In genomic region chr3:22223023-22223422, GRCm38 (mm10) we compare ENCODE assay signal across 26 mouse cellular contexts.
"Had no signal": no experiment of that assay in that cellular context is flagged by ENCODE, and none has a peak within 500 bp of the region (broad histone marks: within the 10 kb centered on the region; RNA-seq: fewer than 3 reads in every experiment).

No protein-coding gene starts in this region.

- H3K36me3 ChIP-seq: embryonic facial prominence, embryonic 10.5 days; embryonic facial prominence, embryonic 12.5 days; embryonic facial prominence, embryonic 15.5 days; forebrain, embryonic 10.5 days; forebrain, embryonic 12.5 days; forebrain, embryonic 15.5 days had no signal

- H3K4me1 ChIP-seq: embryonic facial prominence, embryonic 12.5 days; embryonic facial prominence, embryonic 13.5 days; forebrain, embryonic 12.5 days; forebrain, embryonic 13.5 days; forebrain, embryonic 15.5 days had no signal

- H3K9me3 ChIP-seq: embryonic facial prominence, embryonic 10.5 days; embryonic facial prominence, embryonic 12.5 days; embryonic facial prominence, embryonic 13.5 days; embryonic facial prominence, embryonic 15.5 days; forebrain, embryonic 10.5 days; forebrain, embryonic 12.5 days; forebrain, embryonic 13.5 days; forebrain, embryonic 15.5 days had no signal

- H3K27me3 ChIP-seq: embryonic facial prominence, embryonic 12.5 days; embryonic facial prominence, embryonic 13.5 days; embryonic facial prominence, embryonic 15.5 days; forebrain, embryonic 12.5 days; forebrain, embryonic 13.5 days; forebrain, embryonic 15.5 days had no signal

- ATAC-seq: forebrain, embryonic 13.5 days; forebrain, embryonic 15.5 days; forebrain, embryonic 16.5 days; forebrain, postnatal 0 days had no signal

- DNase-seq: cerebellum, adult 8-10 months; cerebellum, adult 9-10 months; cerebellum, adult 9-11 months; cerebellum, postnatal 10 days; cerebellum, postnatal 14 days; cerebellum, postnatal 25 days; cerebellum, postnatal 36 days; forebrain, postnatal 0 days; gastrocnemius, adult 2 months; gastrocnemius, postnatal 10 days; gastrocnemius, postnatal 14 days; gastrocnemius, postnatal 25 days; gastrocnemius, postnatal 36 days; heart, adult 11 months; heart, adult 18-20 months; heart, adult 2 months had no signal

- H3K4me2 ChIP-seq: embryonic facial prominence, embryonic 12.5 days; forebrain, embryonic 12.5 days; forebrain, embryonic 13.5 days; forebrain, embryonic 15.5 days had no signal

- H3K27ac ChIP-seq: embryonic facial prominence, embryonic 10.5 days; embryonic facial prominence, embryonic 12.5 days; embryonic facial prominence, embryonic 13.5 days; embryonic facial prominence, embryonic 15.5 days; forebrain, embryonic 10.5 days; forebrain, embryonic 12.5 days; forebrain, embryonic 13.5 days; forebrain, embryonic 15.5 days; gastrocnemius, adult 2 months; heart, adult 2 months had no signal

- H3K4me3 ChIP-seq: embryonic facial prominence, embryonic 10.5 days; embryonic facial prominence, embryonic 12.5 days; embryonic facial prominence, embryonic 13.5 days; embryonic facial prominence, embryonic 15.5 days; erythroblast, embryonic 14.5 days; forebrain, embryonic 10.5 days; forebrain, embryonic 12.5 days; forebrain, embryonic 13.5 days; forebrain, embryonic 15.5 days; gastrocnemius, adult 2 months; heart, adult 2 months had no signal

- H3K9ac ChIP-seq: embryonic facial prominence, embryonic 12.5 days; embryonic facial prominence, embryonic 13.5 days; embryonic facial prominence, embryonic 15.5 days; forebrain, embryonic 12.5 days; forebrain, embryonic 13.5 days; forebrain, embryonic 15.5 days; forebrain, postnatal 0 days had no signal
